In genomic region chr4:138921254-138922130, GRCm38 (mm10) we compare ENCODE assay signal across 10 mouse cellular contexts. TPM values are rescaled to one million over a fixed set of nuclear protein-coding genes. Genes with fewer than 3 reads are reported as not detected.
DNase-seq lines count a peak whose midpoint lies in the region; ATAC-seq and TF ChIP-seq lines count a peak whose summit lies in the region.
"Had no signal": no experiment of that assay in that cellular context is flagged by ENCODE, and none has a peak within 500 bp of the region (broad histone marks: within the 10 kb centered on the region; RNA-seq: fewer than 3 reads in every experiment).

No protein-coding gene starts in this region.

- TF ChIP-seq CTCF in layer of hippocampus, adult 2 months (conservative IDR thresholded peaks at IDR 0.05), result peak; percentile 15

- no peaks in the 10 kb centered on the region for H3K9me3 ChIP-seq in forebrain, embryonic 13.5 days (replicated peaks)
- H3K9me3 ChIP-seq in limb, embryonic 13.5 days, result no peaks in the 10 kb centered on the region
- H3K9me3 ChIP-seq in stomach, embryonic 14.5 days (ENCODE audit: control insufficient read depth, low read depth, low read length), result no peaks in the 10 kb centered on the region

- peak overlapping the region; percentile 58 for H3K4me2 ChIP-seq in forebrain, embryonic 13.5 days
- peak overlapping the region; percentile 60 for H3K4me2 ChIP-seq in limb, embryonic 13.5 days (replicated peaks)
- H3K4me2 ChIP-seq in stomach, embryonic 14.5 days (replicated peaks; ENCODE audit: low read depth, low read length), result peak overlapping the region; percentile 34

- no peaks in the 10 kb centered on the region for H3K36me3 ChIP-seq in forebrain, embryonic 13.5 days (ENCODE audit: poor library complexity, severe bottlenecking)
- H3K36me3 ChIP-seq in limb, embryonic 13.5 days, result no peaks in the 10 kb centered on the region
- H3K36me3 ChIP-seq in stomach, embryonic 14.5 days (ENCODE audit: control insufficient read depth, insufficient read depth, low read length), result no peaks in the 10 kb centered on the region

- DNase-seq in layer of hippocampus, adult 2 months (ENCODE audit: low spot score in 2 of 2), result no peak
- no peak for DNase-seq in layer of hippocampus, adult 9-10 months (ENCODE audit: low spot score)
- no peak for DNase-seq in cerebellum, adult 18-20 months
- no peak for DNase-seq in right cerebral cortex, postnatal 36 days (ENCODE audit: low spot score in 2 of 2)

- ATAC-seq in forebrain, embryonic 13.5 days, result peak; percentile 63
- ATAC-seq in limb, embryonic 13.5 days (ENCODE audit: low FRiP score, low read depth), result peak; percentile 24; the same call in 1 of the 2 replicates
- ATAC-seq in stomach, embryonic 14.5 days (ENCODE audit: insufficient number of reproducible peaks, insufficient read depth, low FRiP score, low read depth), result no peak
- no peak for ATAC-seq in monocyte, adult 5-6 weeks (replicated peaks; ENCODE audit: insufficient number of reproducible peaks, low FRiP score, low TSS enrichment, poor library complexity, severe bottlenecking)

- H3K9ac ChIP-seq in forebrain, embryonic 13.5 days, result no peak overlapping the region; the same call in 1 of the 2 replicates
- H3K9ac ChIP-seq in limb, embryonic 13.5 days, result no peak overlapping the region
- no peak overlapping the region for H3K9ac ChIP-seq in stomach, embryonic 14.5 days (replicated peaks; ENCODE audit: low read depth, low read length)

- 37% methylated on average over 20 of the region's 20 CpGs for WGBS in forebrain, embryonic 13.5 days
- 43% methylated on average over 20 of the region's 20 CpGs for WGBS in limb, embryonic 13.5 days
- 39% methylated on average over 20 of the region's 20 CpGs for WGBS in stomach, embryonic 14.5 days

- H3K4me1 ChIP-seq in forebrain, embryonic 13.5 days, result peaks cover 4% of the 10 kb centered on the region
- no peaks in the 10 kb centered on the region for H3K4me1 ChIP-seq in limb, embryonic 13.5 days
- 0 out of 2 replicates have a peak, but pooled peaks cover 4% of the 10 kb centered on the region for H3K4me1 ChIP-seq in stomach, embryonic 14.5 days (ENCODE audit: control insufficient read depth, insufficient read depth, low read length)

- no peak overlapping the region for H3K4me3 ChIP-seq in layer of hippocampus, adult 2 months
- H3K4me3 ChIP-seq in forebrain, embryonic 13.5 days, result peak overlapping the region; percentile 22
- H3K4me3 ChIP-seq in limb, embryonic 13.5 days, result peak overlapping the region; percentile 28
- no peak overlapping the region for H3K4me3 ChIP-seq in stomach, embryonic 14.5 days (ENCODE audit: low read depth, low read length)

- no peak overlapping the region for H3K27ac ChIP-seq in layer of hippocampus, adult 2 months
- H3K27ac ChIP-seq in forebrain, embryonic 13.5 days, result no peak overlapping the region
- H3K27ac ChIP-seq in limb, embryonic 13.5 days, result no peak overlapping the region
- H3K27ac ChIP-seq in stomach, embryonic 14.5 days (ENCODE audit: low read length), result no peak overlapping the region

- 0 out of 2 replicates have a peak, but pooled peaks cover 4% of the 10 kb centered on the region for H3K27me3 ChIP-seq in forebrain, embryonic 13.5 days
- H3K27me3 ChIP-seq in limb, embryonic 13.5 days, result peaks cover 13% of the 10 kb centered on the region; the same call in 1 of the 2 replicates
- no peaks in the 10 kb centered on the region for H3K27me3 ChIP-seq in stomach, embryonic 14.5 days (ENCODE audit: control insufficient read depth, insufficient read depth, low read length)

RNA-seq across cellular contexts. Expression of gene Otud3, which starts 7.7 kb away (rescaled TPM):
- 10 to 100 TPM; 10.4 to 13.9 TPM for total RNA-seq in layer of hippocampus, adult 2 months (2021)
- polyA plus RNA-seq in forebrain, embryonic 13.5 days (2015; fragmentation: Nextera tagmentation; extraction: Ambion mirVana), result 2.5 and 3.6 TPM in 2 replicates
- 2.9 and 3.1 TPM in 2 replicates for polyA plus RNA-seq in limb, embryonic 13.5 days (2015; fragmentation: Nextera tagmentation; extraction: Ambion mirVana)
- 3.0 and 3.2 TPM in 2 replicates for polyA plus RNA-seq in stomach, embryonic 14.5 days (2014; fragmentation: Nextera tagmentation; extraction: Ambion mirVana)
- total RNA-seq in monocyte, adult 5-6 weeks (2017), result 9.8 to 13.1 TPM (median 11.9 TPM) in 3 replicates

RNA-seq across cellular contexts. Expression of gene Pla2g2e, which starts 43.8 kb away (rescaled TPM):
- not detected for total RNA-seq in layer of hippocampus, adult 2 months (2021)
- polyA plus RNA-seq in forebrain, embryonic 13.5 days (2015; fragmentation: Nextera tagmentation; extraction: Ambion mirVana), result not detected in 2 replicates
- polyA plus RNA-seq in limb, embryonic 13.5 days (2015; fragmentation: Nextera tagmentation; extraction: Ambion mirVana), result not detected in 2 replicates
- not detected in 2 replicates for polyA plus RNA-seq in stomach, embryonic 14.5 days (2014; fragmentation: Nextera tagmentation; extraction: Ambion mirVana)
- not detected in 3 replicates for total RNA-seq in monocyte, adult 5-6 weeks (2017)
- total RNA-seq: layer of hippocampus, postnatal 10 days had no signal
- polyA plus RNA-seq: testis, adult 2 months had no signal

RNA-seq across cellular contexts. Expression of gene Rnf186, which starts 45.4 kb away (rescaled TPM):
- total RNA-seq in layer of hippocampus, adult 2 months (2021), result not detected
- 0.57 TPM in 1 of 2 replicates, not detected in the other for polyA plus RNA-seq in forebrain, embryonic 13.5 days (2015; fragmentation: Nextera tagmentation; extraction: Ambion mirVana)
- polyA plus RNA-seq in limb, embryonic 13.5 days (2015; fragmentation: Nextera tagmentation; extraction: Ambion mirVana), result 0.27 and 0.45 TPM in 2 replicates
- polyA plus RNA-seq in stomach, embryonic 14.5 days (2014; fragmentation: Nextera tagmentation; extraction: Ambion mirVana), result 14.2 and 14.8 TPM in 2 replicates
- total RNA-seq in monocyte, adult 5-6 weeks (2017), result not detected in 3 replicates
- total RNA-seq: layer of hippocampus, postnatal 10 days had no signal
- polyA plus RNA-seq: testis, adult 2 months had no signal

RNA-seq across cellular contexts. Expression of gene Gm13030, which starts 47.7 kb away (rescaled TPM):
- total RNA-seq in layer of hippocampus, adult 2 months (2021), result not detected
- polyA plus RNA-seq in forebrain, embryonic 13.5 days (2015; fragmentation: Nextera tagmentation; extraction: Ambion mirVana), result not detected in 2 replicates
- not detected in 2 replicates for polyA plus RNA-seq in limb, embryonic 13.5 days (2015; fragmentation: Nextera tagmentation; extraction: Ambion mirVana)
- polyA plus RNA-seq in stomach, embryonic 14.5 days (2014; fragmentation: Nextera tagmentation; extraction: Ambion mirVana), result not detected in 2 replicates
- total RNA-seq in monocyte, adult 5-6 weeks (2017), result not detected in 3 replicates
- total RNA-seq: layer of hippocampus, postnatal 10 days had no signal
- polyA plus RNA-seq: testis, adult 2 months had no signal

RNA-seq across cellular contexts. Expression of gene Tmco4, which starts 51.2 kb away (rescaled TPM):
- total RNA-seq in layer of hippocampus, adult 2 months (2021), result 1 to 10 TPM; 1.6 to 4.2 TPM
- 0.48 and 0.93 TPM in 2 replicates for polyA plus RNA-seq in forebrain, embryonic 13.5 days (2015; fragmentation: Nextera tagmentation; extraction: Ambion mirVana)
- polyA plus RNA-seq in limb, embryonic 13.5 days (2015; fragmentation: Nextera tagmentation; extraction: Ambion mirVana), result 3.4 and 3.7 TPM in 2 replicates
- 6.6 and 6.8 TPM in 2 replicates for polyA plus RNA-seq in stomach, embryonic 14.5 days (2014; fragmentation: Nextera tagmentation; extraction: Ambion mirVana)
- 16.7 to 26.4 TPM (median 19.0 TPM) in 3 replicates for total RNA-seq in monocyte, adult 5-6 weeks (2017)

Comparison
In these comparisons a context has a peak if more than half of its experiments do, and no peak if none do; other contexts are left out.
1. H3K4me3 ChIP-seq: peak in forebrain, embryonic 13.5 days (single experiment) and limb, embryonic 13.5 days (single experiment); none in layer of hippocampus, adult 2 months (single experiment) and stomach, embryonic 14.5 days (single experiment).
2. ATAC-seq: peak in forebrain, embryonic 13.5 days (single experiment) and limb, embryonic 13.5 days (single experiment); none in stomach, embryonic 14.5 days (single experiment) and monocyte, adult 5-6 weeks (single experiment).
3. Peak in every context shown above with its lines, with median percentiles within 50 percentile points of each other: H3K4me2 ChIP-seq.